Mouse (Mus musculus) c-Kit-positive CD71-positive TER-119-positive erythroid progenitor cells, embryonic 14.5 days (primary cell): ENCODE results near the gene Wipf1.

Experiments used
- DNase-seq: peaks from one replicate; pipeline ENCODE4 v3.0.0-alpha.2; 2013; ENCODE audit warnings: low spot score

The Wipf1 gene

DNA sequence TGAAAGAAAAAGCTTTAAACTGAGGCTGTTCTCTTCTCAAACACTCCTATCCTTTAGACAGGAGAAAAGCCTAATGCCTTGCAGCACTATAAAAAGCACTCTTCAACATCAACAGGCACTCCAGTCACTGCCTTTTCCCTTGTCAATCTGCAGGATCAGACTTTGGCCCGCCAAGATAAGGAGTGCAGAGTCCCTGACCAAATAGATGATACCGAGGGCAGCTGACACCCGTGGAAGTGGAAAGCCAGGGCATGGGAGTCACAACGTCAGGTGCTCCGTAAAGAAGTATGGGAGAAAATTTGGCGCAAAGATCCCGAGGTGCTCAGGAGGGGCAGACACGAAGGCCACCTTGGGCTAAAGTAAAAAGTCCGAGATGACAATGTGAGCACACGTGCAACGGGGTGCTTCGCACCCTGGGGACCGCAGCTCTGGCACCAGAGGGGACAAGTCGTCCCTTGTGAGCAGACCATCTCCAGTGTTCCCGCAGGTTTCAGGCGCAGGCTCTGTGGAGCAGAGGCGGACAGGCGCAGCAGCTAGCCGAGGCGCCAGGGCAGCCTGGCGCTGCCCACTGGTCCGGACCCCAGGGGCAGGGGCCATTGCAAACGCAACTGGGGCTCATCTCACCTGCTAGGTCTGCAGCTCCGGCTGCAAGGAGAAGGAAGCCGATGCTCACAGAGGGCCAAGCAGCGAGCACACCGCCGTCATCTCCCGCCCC lies 143.7 kb downstream of the Wipf1 start:
- DNase-seq = peak; percentile 49

DNA sequence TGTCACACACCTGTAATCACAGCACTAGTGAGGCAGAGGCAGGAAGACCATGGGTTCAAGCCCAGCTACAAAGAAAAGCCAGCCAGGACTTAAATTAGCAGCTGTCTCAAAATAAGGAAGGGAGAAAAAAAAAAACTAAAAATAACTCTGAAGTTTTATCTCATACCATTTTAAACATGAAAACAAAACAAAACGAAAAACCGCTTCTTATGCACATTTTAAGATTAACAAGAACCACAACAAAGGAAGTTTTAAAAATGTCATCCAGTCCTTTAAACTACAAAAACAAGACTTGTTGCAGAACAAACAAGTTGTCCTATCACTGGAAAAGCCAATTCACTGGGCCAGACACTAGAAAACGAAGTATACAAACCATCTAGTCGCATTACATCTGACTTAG lies 144.4 kb downstream of the Wipf1 start:
- DNase-seq = no peak

DNA sequence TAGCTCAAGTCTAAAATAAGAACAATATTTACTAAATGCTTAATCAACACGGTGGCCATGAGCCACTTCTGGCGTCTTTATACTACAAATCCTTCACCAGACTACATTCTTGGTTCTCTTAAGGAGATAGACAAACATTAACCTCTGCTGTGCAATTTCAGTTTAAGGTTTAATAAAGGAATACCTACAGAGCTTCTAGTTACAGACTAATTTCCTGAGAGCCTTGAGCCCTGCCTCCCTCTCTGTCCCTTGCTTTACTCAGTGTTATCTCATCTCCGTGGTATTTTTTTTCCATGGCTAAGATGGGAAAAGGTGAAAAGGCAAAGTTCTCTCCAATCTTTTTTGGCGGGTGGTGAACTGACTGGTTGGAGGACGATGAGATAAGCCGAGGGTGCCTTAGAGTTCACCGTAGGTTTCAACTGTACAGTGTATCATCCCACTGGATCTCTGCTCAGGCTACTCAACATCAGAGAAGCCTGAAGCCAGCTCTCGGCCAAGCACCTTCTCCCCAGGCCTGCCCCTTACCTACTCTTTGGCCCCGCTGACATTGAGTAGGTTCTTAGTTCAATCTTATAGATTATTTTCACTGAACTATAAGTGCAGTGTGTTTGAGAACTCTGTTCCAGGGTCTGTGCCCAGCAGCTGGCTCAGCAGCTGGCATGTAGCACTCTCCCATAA lies 149.1 kb downstream of the Wipf1 start:
- DNase-seq = no peak

DNA sequence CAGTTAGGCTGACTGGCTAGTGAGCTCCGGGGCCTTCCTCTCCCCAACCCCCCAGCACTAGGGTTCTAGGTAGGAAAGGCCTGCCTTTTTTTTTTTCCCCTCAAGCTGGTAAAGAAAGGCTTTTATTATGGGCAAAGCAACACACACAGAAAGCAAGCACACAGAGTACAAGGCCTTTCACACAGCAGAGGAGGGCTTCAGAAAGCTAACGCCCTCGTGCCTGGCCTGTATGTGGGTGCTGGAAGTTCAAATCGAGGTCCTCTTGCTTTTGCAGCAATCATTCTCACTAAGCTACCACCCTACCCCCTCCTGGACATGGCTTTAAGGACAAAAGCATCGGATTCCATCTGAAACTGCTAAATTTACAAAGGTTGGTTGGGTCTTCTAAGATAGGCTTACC lies 149.9 kb downstream of the Wipf1 start:
- no peak for DNase-seq
